7 mouse cellular contexts compared by ENCODE assay signal in the genomic region with DNA sequence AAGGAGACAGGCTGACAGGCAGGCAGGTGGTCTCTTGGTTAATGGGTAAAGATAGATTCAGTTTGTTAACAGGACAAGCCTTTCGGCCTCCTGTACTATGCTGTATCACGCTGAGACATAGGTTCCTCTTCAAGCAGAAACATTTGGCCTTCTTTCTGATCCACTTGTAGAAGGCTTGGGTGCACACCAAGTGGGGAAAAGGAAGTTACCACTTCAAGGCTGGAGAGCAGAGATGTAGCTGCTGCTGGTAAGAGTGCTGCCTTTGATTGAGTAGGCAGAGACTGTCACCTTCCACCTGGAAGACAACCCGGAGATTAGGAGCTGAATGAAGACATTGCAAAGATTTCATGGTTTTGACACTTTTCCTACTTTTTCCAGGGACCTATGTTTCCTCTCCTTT. TPM values are rescaled to one million over a fixed set of nuclear protein-coding genes. Genes with fewer than 3 reads are reported as not detected.
A peak's percentile ranks its signal among the peaks of the same experiment; 100 is the strongest.
DNase-seq lines count a peak whose midpoint lies in the region; ATAC-seq and TF ChIP-seq lines count a peak whose summit lies in the region.

No protein-coding gene starts in this region.

- H3K36me3 ChIP-seq in lung, postnatal 0 days (ENCODE audit: insufficient read depth, low read length): no peaks in the 10 kb centered on the region
- H3K36me3 ChIP-seq in forebrain, embryonic 13.5 days (ENCODE audit: poor library complexity, severe bottlenecking): peaks cover 13% of the 10 kb centered on the region
- peaks cover 35% of the 10 kb centered on the region for H3K36me3 ChIP-seq in limb, embryonic 10.5 days
- no peaks in the 10 kb centered on the region; the same call in 1 of the 2 replicates for H3K36me3 ChIP-seq in stomach, embryonic 16.5 days (ENCODE audit: control insufficient read depth, insufficient read depth, low read length)

- no peak for TF ChIP-seq EP300 in lung, postnatal 0 days (IDR thresholded peaks at IDR 0.05)

- no peaks in the 10 kb centered on the region for H3K4me1 ChIP-seq in lung, postnatal 0 days (ENCODE audit: insufficient read depth, low read depth, low read length)
- H3K4me1 ChIP-seq in forebrain, embryonic 13.5 days: peaks cover 37% of the 10 kb centered on the region
- H3K4me1 ChIP-seq in limb, embryonic 10.5 days: peaks cover 22% of the 10 kb centered on the region
- H3K4me1 ChIP-seq in stomach, embryonic 16.5 days (ENCODE audit: control insufficient read depth, insufficient read depth, low read length): peaks cover 16% of the 10 kb centered on the region

- H3K4me2 ChIP-seq in lung, postnatal 0 days (replicated peaks; ENCODE audit: low read depth, low read length): peak overlapping the region; percentile 74
- H3K4me2 ChIP-seq in forebrain, embryonic 13.5 days: peak overlapping the region; percentile 83
- peak overlapping the region; percentile 82 for H3K4me2 ChIP-seq in stomach, embryonic 16.5 days (ENCODE audit: low read depth, low read length)

- H3K27ac ChIP-seq in lung, postnatal 0 days (ENCODE audit: low read length): no peak overlapping the region
- H3K27ac ChIP-seq in forebrain, embryonic 13.5 days: no peak overlapping the region
- H3K27ac ChIP-seq in limb, embryonic 10.5 days: peak overlapping the region; percentile 97; the same call in 1 of the 2 replicates
- H3K27ac ChIP-seq in stomach, embryonic 16.5 days (ENCODE audit: low read length): no peak overlapping the region

- no peaks in the 10 kb centered on the region for H3K27me3 ChIP-seq in lung, postnatal 0 days (replicated peaks; ENCODE audit: insufficient read depth, low read length)
- peaks cover 4% of the 10 kb centered on the region; the same call in 1 of the 2 replicates for H3K27me3 ChIP-seq in forebrain, embryonic 13.5 days
- no peaks in the 10 kb centered on the region for H3K27me3 ChIP-seq in limb, embryonic 10.5 days (ENCODE audit: low read depth, poor library complexity, severe bottlenecking)
- no peaks in the 10 kb centered on the region for H3K27me3 ChIP-seq in stomach, embryonic 16.5 days (ENCODE audit: control insufficient read depth, insufficient read depth, low read length)

- H3K9ac ChIP-seq in lung, postnatal 0 days (replicated peaks; ENCODE audit: low read depth): no peak overlapping the region
- H3K9ac ChIP-seq in forebrain, embryonic 13.5 days: peak overlapping the region; percentile 96
- peak overlapping the region; percentile 96 for H3K9ac ChIP-seq in stomach, embryonic 16.5 days (ENCODE audit: low read length)

- DNase-seq in lung, postnatal 0 days (ENCODE audit: low spot score): no peak
- no peak for DNase-seq in lung, postnatal 25 days (ENCODE audit: low spot score)
- DNase-seq in limb, embryonic 10.5 days (ENCODE audit: low spot score): no peak
- DNase-seq in left cerebral cortex, postnatal 14 days (ENCODE audit: low spot score in 2 of 2): no peak
- no peak for DNase-seq in cerebellum, postnatal 14 days

- no peak for TF ChIP-seq CTCF in lung, postnatal 0 days (IDR thresholded peaks at IDR 0.05)

- intact Hi-C loops in left cerebral cortex, postnatal 14 days (cut with DNase I): loop anchor here (5.0 kb wide), 1 partner anchor 89 kb away; no protein-coding TSS in a partner anchor

- H3K9me3 ChIP-seq in lung, postnatal 0 days (ENCODE audit: low read length): no peaks in the 10 kb centered on the region
- H3K9me3 ChIP-seq in forebrain, embryonic 13.5 days (replicated peaks): no peaks in the 10 kb centered on the region
- H3K9me3 ChIP-seq in limb, embryonic 10.5 days (replicated peaks): no peaks in the 10 kb centered on the region
- no peaks in the 10 kb centered on the region for H3K9me3 ChIP-seq in stomach, embryonic 16.5 days (replicated peaks; ENCODE audit: control insufficient read depth, low read length)

- ATAC-seq in lung, postnatal 0 days: no peak
- no peak for ATAC-seq in forebrain, embryonic 13.5 days
- ATAC-seq in stomach, embryonic 16.5 days (ENCODE audit: insufficient read depth, low FRiP score): no peak

- 51% methylated on average over 3 of the region's 3 CpGs for WGBS in lung, postnatal 0 days
- WGBS in forebrain, embryonic 13.5 days: 79% methylated on average over 3 of the region's 3 CpGs
- 70% methylated on average over 3 of the region's 3 CpGs for WGBS in limb, embryonic 10.5 days
- WGBS in stomach, embryonic 16.5 days: 47% methylated on average over 3 of the region's 3 CpGs

- H3K4me3 ChIP-seq in lung, postnatal 0 days (ENCODE audit: low read depth, low read length): no peak overlapping the region
- H3K4me3 ChIP-seq in forebrain, embryonic 13.5 days: peak overlapping the region; percentile 87
- H3K4me3 ChIP-seq in limb, embryonic 10.5 days: peak overlapping the region; percentile 90
- peak overlapping the region; percentile 92 for H3K4me3 ChIP-seq in stomach, embryonic 16.5 days (replicated peaks; ENCODE audit: low read length)

RNA-seq across cellular contexts. Expression of gene Bend5, which starts 1.3 kb away (rescaled TPM):
- 13.3 and 14.0 TPM in 2 replicates for polyA plus RNA-seq in lung, postnatal 0 days (2015; fragmentation: Nextera tagmentation; extraction: Ambion mirVana)
- polyA plus RNA-seq in forebrain, embryonic 13.5 days (2015; fragmentation: Nextera tagmentation; extraction: Ambion mirVana): 49.0 and 55.2 TPM in 2 replicates
- 32.2 and 37.1 TPM in 2 replicates for polyA plus RNA-seq in limb, embryonic 10.5 days (2016; fragmentation: Nextera tagmentation; extraction: Ambion mirVana)
- polyA plus RNA-seq in stomach, embryonic 16.5 days (2015; fragmentation: Nextera tagmentation; extraction: Ambion mirVana): 25.0 and 29.3 TPM in 2 replicates
- 10 to 100 TPM; 19.1 to 19.3 TPM for total RNA-seq in left cerebral cortex, postnatal 14 days (2021)
